Mouse (Mus musculus) hindbrain, embryonic 15.5 days (tissue): ENCODE measurements around the gene Rnps1. TPM values are rescaled to one million over a fixed set of nuclear protein-coding genes. Genes with fewer than 3 reads are reported as not detected.

Experiments
- ATAC-seq: fragments of 200-750 bp; cut with Nextera tagmentation; 2 replicates; pipeline ENCODE4 v1.8.0; 2017; ENCODE audit warnings: low read depth, moderate number of reproducible peaks, moderate TSS enrichment; ENCODE audit not compliant: low FRiP score
- H3K27ac ChIP-seq: fragments of 300-500 bp; sonication (generic); replicated peaks from 2 replicates; pipeline ENCODE4 v1.5.1; 2015; ENCODE audit warnings: mild to moderate bottlenecking, inconsistent platforms
- H3K27me3 ChIP-seq: fragments of 300-500 bp; sonication (generic); 2 replicates; pipeline ENCODE4 v1.6.1; 2015; ENCODE audit warnings: control low read depth, inconsistent platforms
- H3K36me3 ChIP-seq: fragments of 300-500 bp; sonication (generic); 2 replicates; pipeline ENCODE4 v1.6.1; 2015; ENCODE audit warnings: control low read depth, inconsistent platforms
- H3K4me1 ChIP-seq: fragments of 300-500 bp; sonication (generic); replicated peaks from 2 replicates; pipeline ENCODE4 v1.6.1; 2015; ENCODE audit warnings: control low read depth, inconsistent platforms
- H3K4me2 ChIP-seq: fragments of 300-500 bp; sonication (generic); 2 replicates; pipeline ENCODE4 v1.6.1; 2015; ENCODE audit warnings: moderate library complexity, mild to moderate bottlenecking, inconsistent platforms
- H3K4me3 ChIP-seq: fragments of 300-500 bp; sonication (generic); 2 replicates; pipeline ENCODE4 v1.5.1; 2015; ENCODE audit warnings: mild to moderate bottlenecking, inconsistent platforms
- H3K9ac ChIP-seq: fragments of 300-500 bp; sonication (generic); 2 replicates; pipeline ENCODE4 v1.6.1; 2015; ENCODE audit warnings: inconsistent platforms
- H3K9me3 ChIP-seq: fragments of 300-500 bp; sonication (generic); 2 replicates; pipeline ENCODE4 v1.6.1; 2016; ENCODE audit warnings: control low read depth, inconsistent platforms
- WGBS: fragments of 180-500 bp; shearing (Covaris S2); methylation state at CpG from one replicate; pipeline ENCODE4 v1.1.7; 2015; 5-methylcytosine and 5-hydroxymethylcytosine counted together
- polyA plus RNA-seq: library from polyadenylated mRNA; unstranded; fragments of >200 nt; fragmentation: Nextera tagmentation; extraction: Ambion mirVana; gene quantifications from 2 replicates; pipeline ENCODE4 v1.2.1, GENCODE M21; 2015

Rnps1 gene
- polyA plus RNA-seq, 1 experiment from 2014 or later: 335 TPM

DNA sequence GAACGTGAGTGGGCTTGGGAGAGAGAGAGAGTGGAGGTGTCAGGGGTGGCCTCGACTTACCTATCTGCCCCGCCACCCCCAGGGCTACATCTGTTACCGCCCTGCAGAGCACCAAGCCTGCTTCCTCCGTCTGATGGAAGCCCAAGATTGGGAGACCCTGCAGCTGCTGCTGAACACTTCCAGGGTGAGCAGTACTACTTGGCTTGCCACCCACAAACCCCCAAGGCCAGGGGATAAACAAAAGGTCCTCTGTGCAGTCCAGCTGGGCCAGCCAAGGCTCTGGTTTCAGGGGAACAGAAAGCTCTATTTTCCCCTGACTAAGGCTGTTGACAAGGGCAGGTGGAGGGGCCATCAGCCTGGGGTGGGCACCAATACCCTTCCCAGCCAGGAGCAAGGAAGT, 60.2 kb downstream of the Rnps1 start:
- no peak for ATAC-seq
- Histone ChIP-seq H3K9me3 (no peaks in the 10 kb centered on the region), H3K27me3 (no peaks in the 10 kb centered on the region), H3K4me1 (peaks cover 45% of the 10 kb centered on the region), H3K4me2 (no peak overlapping the region), H3K36me3 (peaks cover 30% of the 10 kb centered on the region), H3K27ac (no peak overlapping the region), H3K4me3 (no peak overlapping the region), H3K9ac (no peak overlapping the region)
- WGBS: 77% methylated on average over 5 of the region's 5 CpGs

Other genes with a start within 250 kb of the Rnps1 start
- gene Atp6v0c, start 244.9 kb upstream of the Rnps1 start, polyA plus RNA-seq: 1,386 and 1,520 TPM in 2 replicates
- 26.9 TPM in 2 replicates for gene Tbc1d24, start 209.0 kb upstream of the Rnps1 start, polyA plus RNA-seq
- gene Ntn3, start 205.0 kb upstream of the Rnps1 start, polyA plus RNA-seq: 4.9 and 5.8 TPM in 2 replicates
- gene Tedc2, start 193.7 kb upstream of the Rnps1 start, polyA plus RNA-seq: 10.2 and 12.6 TPM in 2 replicates
- 18.5 and 18.7 TPM in 2 replicates for gene Ccnf, start 163.1 kb upstream of the Rnps1 start, polyA plus RNA-seq
- gene Abca17, start 63.5 kb upstream of the Rnps1 start, polyA plus RNA-seq: 0.48 and 1.1 TPM in 2 replicates
- gene Abca3, start 62.6 kb upstream of the Rnps1 start, polyA plus RNA-seq: 31.0 and 31.9 TPM in 2 replicates
- gene Eci1, start 12.1 kb downstream of the Rnps1 start, polyA plus RNA-seq: 48.0 and 51.5 TPM in 2 replicates
- 6.8 and 7.2 TPM in 2 replicates for gene Dnase1l2, start 28.5 kb downstream of the Rnps1 start, polyA plus RNA-seq
- gene E4f1, start 55.7 kb downstream of the Rnps1 start, polyA plus RNA-seq: 46.7 and 50.5 TPM in 2 replicates
- 72.6 and 75.6 TPM in 2 replicates for gene Pgp, start 55.8 kb downstream of the Rnps1 start, polyA plus RNA-seq
- 0.34 and 0.77 TPM in 2 replicates for gene Bricd5, start 59.3 kb downstream of the Rnps1 start, polyA plus RNA-seq
- 35.4 and 36.0 TPM in 2 replicates for gene Mlst8, start 64.5 kb downstream of the Rnps1 start, polyA plus RNA-seq
- 51.4 and 55.0 TPM in 2 replicates for gene Caskin1, start 74.0 kb downstream of the Rnps1 start, polyA plus RNA-seq
- gene Traf7, start 113.4 kb downstream of the Rnps1 start, polyA plus RNA-seq: 88.7 and 91.0 TPM in 2 replicates
- 6.3 and 8.2 TPM in 2 replicates for gene Rab26, start 119.6 kb downstream of the Rnps1 start, polyA plus RNA-seq
- 22.6 and 30.3 TPM in 2 replicates for gene Pkd1, start 135.3 kb downstream of the Rnps1 start, polyA plus RNA-seq
- 71.7 and 81.0 TPM in 2 replicates for gene Tsc2, start 218.1 kb downstream of the Rnps1 start, polyA plus RNA-seq
- gene Nthl1, start 218.1 kb downstream of the Rnps1 start, polyA plus RNA-seq: 11.4 and 11.6 TPM in 2 replicates
- 55.5 and 57.0 TPM in 2 replicates for gene Slc9a3r2, start 235.8 kb downstream of the Rnps1 start, polyA plus RNA-seq
- gene Npw, start 243.9 kb downstream of the Rnps1 start, polyA plus RNA-seq: 0.31 and 0.54 TPM in 2 replicates